Mouse (Mus musculus): Measurements from ENCODE around the gene Mfsd11. TPM values are rescaled to one million over a fixed set of nuclear protein-coding genes. Genes with fewer than 3 reads are reported as not detected.
"Not testable (repeated sequence)": the region's sequence is repeated elsewhere in the genome, so short reads cannot be mapped to it uniquely, and the experiment has no call there.

Gene Mfsd11
- total RNA-seq, 1 experiment = 26.5 TPM

DNA sequence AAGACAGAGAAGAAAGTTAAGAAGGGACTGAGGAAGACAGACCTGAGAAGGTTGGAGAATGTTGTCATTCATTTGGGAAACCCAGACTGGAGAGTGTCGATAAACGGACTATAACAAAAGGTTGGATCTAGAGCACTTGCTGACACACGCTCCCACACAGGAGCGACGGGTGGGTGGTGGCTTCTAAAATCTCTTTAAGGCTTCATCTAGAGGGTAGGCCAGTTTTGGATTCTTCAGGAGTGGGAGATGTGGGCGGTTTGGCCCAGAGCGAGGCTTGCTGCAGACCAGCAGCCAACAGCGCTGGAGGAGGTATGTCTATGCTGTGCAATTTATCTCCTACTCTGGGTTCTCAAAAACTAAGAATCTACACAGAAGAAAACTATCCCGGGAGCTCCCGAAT is 29.6 kb upstream of the Mfsd11 start:
- no peak overlapping the region for H3K9ac ChIP-seq (ENCODE audit: insufficient read depth, low read depth, low read length, poor library complexity, severe bottlenecking)
- H3K27ac ChIP-seq (ENCODE audit: insufficient read depth, low read depth, low read length, poor library complexity, severe bottlenecking) = no peak overlapping the region
- H3K36me3 ChIP-seq (ENCODE audit: control insufficient read depth, insufficient read depth, low read length, poor library complexity, severe bottlenecking) = no peaks in the 10 kb centered on the region
- no peak for TF ChIP-seq ZC3H11A (IDR thresholded peaks at IDR 0.05; ENCODE audit: borderline replicate concordance, low read depth, low read length)
- no peak for TF ChIP-seq ZNF384 (IDR thresholded peaks at IDR 0.05; ENCODE audit: low read depth, low read length)
- no peak for TF ChIP-seq HCFC1 (IDR thresholded peaks at IDR 0.05; ENCODE audit: borderline replicate concordance, insufficient read depth, low read length)
- no peak for TF ChIP-seq CHD2 (IDR thresholded peaks at IDR 0.05; ENCODE audit: low read depth, low read length)
- TF ChIP-seq MAFK (IDR thresholded peaks at IDR 0.05; ENCODE audit: insufficient read depth, low read depth, low read length) = no peak
- H3K4me1 ChIP-seq (ENCODE audit: control insufficient read depth in 2 of 2, insufficient read depth in 2 of 2, low read length in 2 of 2, poor library complexity in 1 of 2) = peaks cover 0 to 5% of the 10 kb centered on the region in 2 experiments; a peak in 1 of 4 replicates
- no peaks in the 10 kb centered on the region for H3K9me3 ChIP-seq (ENCODE audit: control insufficient read depth, insufficient read depth, low read depth, low read length)
- no peak overlapping the region for H3K4me3 ChIP-seq (ENCODE audit: insufficient read depth in 1 of 2, low read depth in 1 of 2, low read length in 2 of 2, poor library complexity in 1 of 2, severe bottlenecking in 1 of 2)
- no peak for DNase-seq (ENCODE audit: low read depth, low spot score)
- in situ Hi-C loops (cut with MboI; ENCODE audit: low sequenced_read_pairs in 2 of 2, unreplicated experiment in 2 of 2) = loop anchor here in 1 of 2 experiments (25.0 kb wide), 1 partner anchor 185 kb away; the partner anchor contains the start of gene Rhbdf2

DNA sequence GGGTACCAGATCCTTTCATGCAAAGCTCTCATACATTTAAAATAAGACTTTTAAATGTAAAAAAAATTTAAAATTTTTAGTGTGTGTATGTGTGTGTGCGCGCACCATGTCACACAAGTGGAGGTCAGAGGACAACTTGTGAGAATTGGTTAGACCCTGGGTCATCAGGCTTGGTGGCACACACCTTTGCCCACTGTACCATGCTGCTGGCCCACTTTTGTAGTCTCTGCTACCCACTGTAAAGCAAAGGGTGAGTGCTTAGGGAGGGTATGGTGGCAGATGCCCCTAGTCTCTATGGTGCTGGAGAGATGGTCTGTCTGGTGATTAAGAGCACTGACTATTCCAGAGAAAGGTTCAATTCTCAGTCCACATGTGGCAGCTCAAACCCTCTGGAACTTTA is 29.0 kb upstream of the Mfsd11 start:
- Histone ChIP-seq H3K4me1 (ENCODE audit: control insufficient read depth in 2 of 2, insufficient read depth in 2 of 2, low read length in 2 of 2, poor library complexity in 1 of 2) (peaks cover 0 to 6% of the 10 kb centered on the region in 2 experiments; a peak in 2 of 4 replicates), H3K4me3 (ENCODE audit: insufficient read depth in 1 of 2, low read depth in 1 of 2, low read length in 2 of 2, poor library complexity in 1 of 2, severe bottlenecking in 1 of 2) (no peak overlapping the region), H3K36me3 (ENCODE audit: control insufficient read depth, insufficient read depth, low read length, poor library complexity, severe bottlenecking) (no peaks in the 10 kb centered on the region), H3K9me3 (ENCODE audit: control insufficient read depth, insufficient read depth, low read depth, low read length) (no peaks in the 10 kb centered on the region), H3K9ac (ENCODE audit: insufficient read depth, low read depth, low read length, poor library complexity, severe bottlenecking) (no peak overlapping the region), H3K27ac (ENCODE audit: insufficient read depth, low read depth, low read length, poor library complexity, severe bottlenecking) (no peak overlapping the region)
- TF ChIP-seq ZNF384 (IDR thresholded peaks at IDR 0.05; ENCODE audit: low read depth, low read length) = no peak
- TF ChIP-seq ZC3H11A (IDR thresholded peaks at IDR 0.05; ENCODE audit: borderline replicate concordance, low read depth, low read length) = no peak
- no peak for TF ChIP-seq HCFC1 (IDR thresholded peaks at IDR 0.05; ENCODE audit: borderline replicate concordance, insufficient read depth, low read length)
- TF ChIP-seq CHD2 (IDR thresholded peaks at IDR 0.05; ENCODE audit: low read depth, low read length) = no peak
- TF ChIP-seq MAFK (IDR thresholded peaks at IDR 0.05; ENCODE audit: insufficient read depth, low read depth, low read length) = no peak
- DNase-seq (ENCODE audit: low read depth, low spot score) = no peak
- in situ Hi-C loops (cut with MboI; ENCODE audit: low sequenced_read_pairs in 2 of 2, unreplicated experiment in 2 of 2) = loop anchor here in 1 of 2 experiments (25.0 kb wide), 1 partner anchor 186 kb away; the partner anchor contains the start of gene Rhbdf2

DNA sequence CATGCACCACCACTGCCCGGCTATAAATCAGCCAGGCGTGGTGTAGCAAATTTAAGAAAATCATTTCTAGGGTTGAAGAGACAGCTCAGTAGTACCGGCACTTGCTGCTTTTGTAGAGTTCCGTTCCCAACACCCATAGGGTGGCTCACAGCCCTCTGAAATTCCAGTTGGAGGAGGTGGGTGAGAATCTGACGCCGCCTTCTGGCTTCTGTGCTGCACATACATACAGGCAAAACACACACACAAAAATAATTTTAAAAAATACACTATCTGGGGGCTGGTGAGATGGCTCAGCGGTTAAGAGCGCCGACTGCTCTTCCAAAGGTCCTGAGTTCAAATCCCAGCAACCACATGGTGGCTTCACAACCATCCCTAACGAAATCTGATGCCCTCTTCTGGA is 28.4 kb upstream of the Mfsd11 start:
- DNase-seq (ENCODE audit: low read depth, low spot score); H3K27ac ChIP-seq (ENCODE audit: insufficient read depth, low read depth, low read length, poor library complexity, severe bottlenecking); H3K4me3 ChIP-seq (ENCODE audit: insufficient read depth in 1 of 2, low read depth in 1 of 2, low read length in 2 of 2, poor library complexity in 1 of 2, severe bottlenecking in 1 of 2); H3K36me3 ChIP-seq (ENCODE audit: control insufficient read depth, insufficient read depth, low read length, poor library complexity, severe bottlenecking); H3K9ac ChIP-seq (ENCODE audit: insufficient read depth, low read depth, low read length, poor library complexity, severe bottlenecking); H3K9me3 ChIP-seq (ENCODE audit: control insufficient read depth, insufficient read depth, low read depth, low read length); H3K4me1 ChIP-seq (ENCODE audit: control insufficient read depth in 2 of 2, insufficient read depth in 2 of 2, low read length in 2 of 2, poor library complexity in 1 of 2): not testable (repeated sequence)
- in situ Hi-C loops (cut with MboI; ENCODE audit: low sequenced_read_pairs in 2 of 2, unreplicated experiment in 2 of 2) = loop anchor here in 1 of 2 experiments (25.0 kb wide), 1 partner anchor 187 kb away; the partner anchor contains the start of gene Rhbdf2

DNA sequence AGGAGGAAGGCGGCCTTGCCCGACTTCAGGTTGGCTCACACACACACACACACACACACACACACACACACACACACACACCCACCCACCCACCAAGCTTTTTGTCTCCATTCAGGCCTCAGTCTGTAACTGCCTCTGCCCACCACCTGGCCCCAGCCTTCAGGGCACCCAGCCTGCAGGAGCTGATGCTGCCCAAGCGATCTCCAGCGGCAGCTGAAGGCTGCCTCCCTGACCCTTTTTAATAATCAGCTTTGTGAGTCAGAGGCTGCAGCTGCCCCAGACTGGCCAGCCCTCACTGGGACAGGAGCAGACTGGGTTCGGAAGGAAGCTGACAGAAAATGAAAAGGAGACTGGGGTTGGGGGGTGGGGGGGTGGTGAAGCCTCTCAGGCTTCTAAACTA is 27.0 kb upstream of the Mfsd11 start:
- TF ChIP-seq ZC3H11A (IDR thresholded peaks at IDR 0.05; ENCODE audit: borderline replicate concordance, low read depth, low read length) = no peak
- no peak for TF ChIP-seq CHD2 (IDR thresholded peaks at IDR 0.05; ENCODE audit: low read depth, low read length)
- no peak for TF ChIP-seq HCFC1 (IDR thresholded peaks at IDR 0.05; ENCODE audit: borderline replicate concordance, insufficient read depth, low read length)
- TF ChIP-seq MAFK (IDR thresholded peaks at IDR 0.05; ENCODE audit: insufficient read depth, low read depth, low read length) = no peak
- TF ChIP-seq ZNF384 (IDR thresholded peaks at IDR 0.05; ENCODE audit: low read depth, low read length) = no peak
- Histone ChIP-seq H3K27ac (ENCODE audit: insufficient read depth, low read depth, low read length, poor library complexity, severe bottlenecking) (no peak overlapping the region), H3K36me3 (ENCODE audit: control insufficient read depth, insufficient read depth, low read length, poor library complexity, severe bottlenecking) (no peaks in the 10 kb centered on the region), H3K9ac (ENCODE audit: insufficient read depth, low read depth, low read length, poor library complexity, severe bottlenecking) (no peak overlapping the region), H3K4me3 (ENCODE audit: insufficient read depth in 1 of 2, low read depth in 1 of 2, low read length in 2 of 2, poor library complexity in 1 of 2, severe bottlenecking in 1 of 2) (no peak overlapping the region), H3K9me3 (ENCODE audit: control insufficient read depth, insufficient read depth, low read depth, low read length) (no peaks in the 10 kb centered on the region), H3K4me1 (ENCODE audit: control insufficient read depth in 2 of 2, insufficient read depth in 2 of 2, low read length in 2 of 2, poor library complexity in 1 of 2) (peaks cover 0 to 15% of the 10 kb centered on the region in 2 experiments; a peak in 2 of 4 replicates)
- no peak for DNase-seq (ENCODE audit: low read depth, low spot score)
- in situ Hi-C loops (cut with MboI; ENCODE audit: low sequenced_read_pairs in 2 of 2, unreplicated experiment in 2 of 2) = no loop called here
